Mouse (Mus musculus): ENCODE measurements at regions not wholly inside any gene's neighbourhood (a gene's known extent, or its start where the extent isn't known, plus 50 kb on each side); places are given as distances from the start of the nearest gene placed in this dataset.

DNA sequence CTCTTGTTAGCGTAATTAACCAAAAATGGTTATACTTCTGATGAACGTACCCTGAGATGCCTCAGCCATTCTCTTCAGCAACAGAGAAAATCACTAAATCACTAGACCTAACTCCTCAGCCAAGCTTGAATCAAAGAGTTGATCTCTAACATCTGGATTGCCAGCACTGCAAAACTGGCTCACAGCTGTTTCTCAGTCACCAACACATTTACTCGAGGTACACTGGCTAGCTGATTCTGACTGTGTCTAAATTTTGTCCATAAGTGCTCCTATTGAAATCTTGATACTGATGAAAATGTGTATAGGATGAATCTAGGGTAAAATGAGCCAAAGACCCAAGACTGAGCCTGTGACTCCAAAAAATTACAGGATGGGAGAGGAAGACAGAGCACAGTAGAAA lies 211.5 kb upstream of the Cd180 start:
- Histone ChIP-seq H3K9me3 (no peaks in the 10 kb centered on the region), H3K9ac (no peak overlapping the region), H3K4me2 (no peak overlapping the region), H3K36me3 (no peaks in the 10 kb centered on the region), H3K4me3 (no peak overlapping the region), H3K27me3 (no peaks in the 10 kb centered on the region), H3K27ac (replicated peaks) (no peak overlapping the region), H3K4me1 (replicated peaks) (0 out of 2 replicates have a peak, but pooled peaks cover 6% of the 10 kb centered on the region)
- 90% methylated on average over 3 of the region's 3 CpGs for WGBS
- no peak for ATAC-seq (ENCODE audit: low read depth)

DNA sequence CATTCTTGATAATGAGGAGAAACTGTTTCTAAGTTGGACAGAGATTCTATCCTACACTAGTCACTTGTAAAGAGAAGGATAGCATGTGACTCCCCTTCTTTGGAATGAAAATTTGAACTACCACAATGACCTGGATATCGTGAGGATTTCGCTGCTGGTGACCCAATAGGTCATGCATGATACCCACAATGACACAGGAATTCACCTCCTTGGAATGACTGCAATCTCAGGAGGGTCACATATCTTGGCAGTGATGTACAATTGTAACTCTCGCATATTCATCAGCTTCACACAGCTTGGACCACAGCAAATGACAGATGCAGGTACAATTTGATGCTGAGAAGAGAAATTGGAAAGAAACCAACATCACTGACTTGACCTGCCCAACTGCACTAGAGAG lies 210.9 kb upstream of the Cd180 start:
- 0 out of 2 replicates have a peak, but pooled peaks cover 6% of the 10 kb centered on the region for H3K4me1 ChIP-seq (replicated peaks)
- H3K27ac ChIP-seq (replicated peaks): no peak overlapping the region
- H3K27me3 ChIP-seq: no peaks in the 10 kb centered on the region
- no peak overlapping the region for H3K9ac ChIP-seq
- no peak for ATAC-seq (ENCODE audit: low read depth)
- H3K4me2 ChIP-seq: no peak overlapping the region
- WGBS: 96% methylated on average over 3 of the region's 3 CpGs
- H3K36me3 ChIP-seq: no peaks in the 10 kb centered on the region
- no peaks in the 10 kb centered on the region for H3K9me3 ChIP-seq
- H3K4me3 ChIP-seq: no peak overlapping the region

DNA sequence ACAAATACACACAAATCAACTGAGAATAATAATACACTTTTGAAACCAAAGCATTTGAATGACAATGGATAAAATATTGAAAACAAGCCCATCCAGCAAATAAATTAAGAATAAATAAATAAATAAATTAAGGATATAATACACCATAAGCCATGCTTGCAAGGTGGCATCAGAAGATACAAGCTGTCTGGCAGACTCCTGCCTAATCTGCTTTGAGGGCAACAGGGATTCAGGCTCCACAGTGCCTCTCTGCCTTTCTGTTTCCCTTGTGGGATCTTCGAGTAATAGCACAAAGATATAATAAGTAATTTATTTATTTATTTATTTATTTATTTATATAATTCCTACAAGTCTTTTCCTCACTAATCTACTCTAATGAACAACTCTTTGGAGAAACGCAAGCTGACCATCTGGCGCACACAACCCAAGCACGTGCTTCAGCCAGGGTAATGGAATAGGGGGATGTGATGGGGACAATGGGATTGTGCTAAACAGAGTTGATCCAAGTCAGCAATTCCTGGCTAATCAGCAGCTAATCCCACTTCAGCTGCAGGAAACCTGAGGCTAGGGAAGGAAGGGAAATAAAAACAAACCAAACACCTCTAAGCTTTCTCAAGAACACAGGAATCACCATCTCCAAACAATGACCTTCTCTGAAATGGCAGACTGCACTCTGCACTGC lies 205.8 kb upstream of the Cd180 start:
- Histone ChIP-seq H3K27me3 (no peaks in the 10 kb centered on the region), H3K4me3 (no peak overlapping the region), H3K4me1 (replicated peaks) (no peaks in the 10 kb centered on the region), H3K4me2 (no peak overlapping the region), H3K9ac (no peak overlapping the region), H3K36me3 (no peaks in the 10 kb centered on the region), H3K9me3 (no peaks in the 10 kb centered on the region), H3K27ac (replicated peaks) (no peak overlapping the region)
- ATAC-seq (ENCODE audit: low read depth): no peak
- WGBS: 64% methylated on average over 4 of the region's 4 CpGs

DNA sequence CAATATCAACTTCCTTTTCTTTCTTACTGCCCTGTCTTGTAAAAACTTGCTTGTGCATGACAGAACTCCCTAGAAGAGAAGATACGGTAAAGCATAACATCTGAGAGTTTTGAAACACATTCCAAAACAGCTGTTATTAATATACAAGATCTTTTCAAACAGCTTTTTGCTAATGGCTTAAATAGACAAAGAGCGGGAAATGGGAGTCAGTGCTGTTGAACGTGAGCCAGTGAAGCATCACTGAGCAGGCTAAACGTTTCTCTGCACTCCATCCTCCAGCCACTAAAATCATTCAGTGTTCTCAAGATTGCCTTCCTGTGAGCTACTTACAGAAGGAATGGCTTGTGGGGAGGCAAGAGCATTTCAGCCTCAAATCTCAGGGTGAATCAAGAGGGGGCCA lies 202.0 kb upstream of the Cd180 start:
- Histone ChIP-seq H3K4me3 (no peak overlapping the region), H3K9me3 (no peaks in the 10 kb centered on the region), H3K27ac (replicated peaks) (no peak overlapping the region), H3K4me2 (no peak overlapping the region), H3K4me1 (replicated peaks) (no peaks in the 10 kb centered on the region), H3K9ac (no peak overlapping the region), H3K36me3 (no peaks in the 10 kb centered on the region), H3K27me3 (no peaks in the 10 kb centered on the region)
- 83% methylated on average over 4 of the region's 4 CpGs for WGBS
- no peak for ATAC-seq (ENCODE audit: low read depth)

- ATAC-seq (ENCODE audit: low read depth): no peak
- no peaks in the 10 kb centered on the region for H3K9me3 ChIP-seq
- 36% methylated on average over 10 of the region's 10 CpGs for WGBS
- no peak overlapping the region; the same call in 1 of the 2 replicates for H3K27ac ChIP-seq (replicated peaks)
- no peaks in the 10 kb centered on the region for H3K36me3 ChIP-seq
- H3K4me3 ChIP-seq: no peak overlapping the region
- no peak overlapping the region for H3K9ac ChIP-seq
- no peak overlapping the region for H3K4me2 ChIP-seq
- no peaks in the 10 kb centered on the region for H3K27me3 ChIP-seq
- no peaks in the 10 kb centered on the region; the same call in 1 of the 2 replicates for H3K4me1 ChIP-seq (replicated peaks)
Measured at GRCm38 (mm10) chr13:102504157-102504947, 189.0 kb upstream of the Cd180 start.

DNA sequence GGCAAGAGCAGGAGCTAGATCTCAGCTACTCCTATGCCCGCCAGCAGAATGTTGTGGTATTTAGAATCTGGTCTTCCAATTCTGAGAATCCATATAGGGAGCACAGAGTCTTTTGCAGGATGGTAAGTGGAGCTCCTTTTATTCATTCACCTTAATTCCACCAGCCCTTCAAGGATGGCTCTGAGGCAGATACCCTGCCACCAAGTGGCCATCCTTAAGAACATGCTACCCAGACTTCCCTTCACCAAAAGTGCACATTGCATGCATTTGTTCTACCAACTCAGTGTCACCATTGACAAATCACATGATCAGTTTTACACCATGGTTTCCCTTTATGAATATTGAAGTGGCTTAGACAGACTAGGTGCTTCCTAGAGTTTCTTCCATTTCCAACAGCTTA lies 186.1 kb upstream of the Cd180 start:
- H3K9me3 ChIP-seq: no peaks in the 10 kb centered on the region
- 88% methylated on average over 1 of the region's 1 CpGs for WGBS
- no peaks in the 10 kb centered on the region for H3K27me3 ChIP-seq
- no peaks in the 10 kb centered on the region; the same call in 1 of the 2 replicates for H3K4me1 ChIP-seq (replicated peaks)
- no peak overlapping the region for H3K4me2 ChIP-seq
- no peak overlapping the region for H3K4me3 ChIP-seq
- H3K36me3 ChIP-seq: no peaks in the 10 kb centered on the region
- H3K27ac ChIP-seq (replicated peaks): no peak overlapping the region
- no peak overlapping the region for H3K9ac ChIP-seq
- no peak for ATAC-seq (ENCODE audit: low read depth)

- Histone ChIP-seq H3K4me2 (no peak overlapping the region), H3K27ac (replicated peaks) (no peak overlapping the region), H3K4me3 (no peak overlapping the region), H3K9ac (no peak overlapping the region), H3K36me3 (no peaks in the 10 kb centered on the region), H3K27me3 (no peaks in the 10 kb centered on the region), H3K9me3 (no peaks in the 10 kb centered on the region), H3K4me1 (replicated peaks) (no peaks in the 10 kb centered on the region; the same call in 1 of the 2 replicates)
- ATAC-seq (ENCODE audit: low read depth): no peak
Measured at GRCm38 (mm10) chr13:102507916-102508315, 185.4 kb upstream of the Cd180 start.

- Histone ChIP-seq H3K9ac (no peak overlapping the region), H3K27ac (replicated peaks) (no peak overlapping the region), H3K4me1 (replicated peaks) (no peaks in the 10 kb centered on the region), H3K9me3 (no peaks in the 10 kb centered on the region), H3K36me3 (no peaks in the 10 kb centered on the region), H3K4me2 (no peak overlapping the region), H3K27me3 (no peaks in the 10 kb centered on the region), H3K4me3 (no peak overlapping the region)
- no peak for ATAC-seq (ENCODE audit: low read depth)
- 65% methylated on average over 1 of the region's 1 CpGs for WGBS
Measured at GRCm38 (mm10) chr13:102510733-102511279, 182.6 kb upstream of the Cd180 start.

DNA sequence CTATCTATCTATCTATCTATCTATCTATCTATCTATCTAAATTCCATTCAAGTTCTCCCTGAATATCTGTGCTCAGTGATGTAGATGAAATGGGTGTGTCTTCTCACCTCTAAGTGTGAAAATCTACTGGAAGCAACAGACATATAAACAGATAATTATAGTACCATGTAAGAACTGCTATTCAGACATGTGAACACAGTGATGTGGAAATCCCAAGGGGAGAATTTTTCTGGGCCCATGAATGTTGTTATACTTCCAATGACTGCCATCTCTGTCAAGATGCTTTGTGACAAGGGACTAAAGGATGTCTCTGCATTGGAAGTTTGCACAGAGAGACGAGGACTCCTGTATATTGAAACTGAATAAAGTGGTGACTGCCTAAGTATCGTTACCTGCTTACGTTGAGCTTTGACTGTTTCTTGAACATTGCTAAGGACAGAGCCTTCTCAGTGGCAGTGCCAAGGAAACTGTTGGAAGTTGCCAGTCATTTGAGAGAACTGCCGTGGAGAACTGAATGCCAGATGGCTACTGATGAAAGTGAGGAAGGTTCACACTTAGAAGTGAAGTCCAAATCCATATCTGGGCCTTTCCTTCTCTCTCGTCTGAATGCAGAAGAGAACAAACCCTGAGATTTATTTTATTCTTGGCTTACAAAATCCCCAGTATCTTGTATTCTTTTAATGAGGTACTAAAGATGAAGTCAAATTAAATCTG lies 175.0 kb upstream of the Cd180 start:
- WGBS: 90% methylated on average over 5 of the region's 5 CpGs

DNA sequence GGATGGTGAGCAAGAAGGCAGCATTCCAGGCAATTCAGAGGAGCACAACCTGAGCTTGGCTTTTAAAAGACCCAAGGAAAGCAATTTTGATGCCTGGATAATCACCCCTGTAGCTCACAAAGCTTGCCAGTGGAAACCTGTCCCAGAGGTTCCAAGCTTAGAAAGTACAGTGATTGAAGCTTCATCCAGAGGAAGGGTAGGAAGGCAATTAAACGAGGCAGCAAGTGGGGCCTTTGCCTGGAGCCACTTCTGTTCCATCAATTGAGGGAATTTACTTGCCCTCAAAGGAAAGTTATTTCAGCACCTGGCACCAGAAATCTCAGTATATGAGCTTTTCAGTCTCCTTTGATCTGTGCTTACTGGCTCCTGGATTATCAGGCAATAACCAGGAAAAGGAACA lies 171.9 kb upstream of the Cd180 start:
- ATAC-seq (ENCODE audit: low read depth): no peak
- 41% methylated on average over 1 of the region's 1 CpGs for WGBS
- Histone ChIP-seq H3K27ac (replicated peaks) (no peak overlapping the region), H3K4me1 (replicated peaks) (no peaks in the 10 kb centered on the region), H3K9me3 (no peaks in the 10 kb centered on the region), H3K9ac (no peak overlapping the region), H3K4me2 (no peak overlapping the region), H3K27me3 (no peaks in the 10 kb centered on the region), H3K4me3 (no peak overlapping the region), H3K36me3 (no peaks in the 10 kb centered on the region)

More for the DNA sequence above, 175.0 kb upstream of the Cd180 start:
- no peaks in the 10 kb centered on the region for H3K27me3 ChIP-seq
- no peak overlapping the region for H3K9ac ChIP-seq
- H3K4me1 ChIP-seq (replicated peaks): no peaks in the 10 kb centered on the region
- H3K4me2 ChIP-seq: no peak overlapping the region
- H3K9me3 ChIP-seq: no peaks in the 10 kb centered on the region
- no peak overlapping the region for H3K4me3 ChIP-seq
- no peak overlapping the region for H3K27ac ChIP-seq (replicated peaks)
- H3K36me3 ChIP-seq: no peaks in the 10 kb centered on the region
- no peak for ATAC-seq (ENCODE audit: low read depth)

DNA sequence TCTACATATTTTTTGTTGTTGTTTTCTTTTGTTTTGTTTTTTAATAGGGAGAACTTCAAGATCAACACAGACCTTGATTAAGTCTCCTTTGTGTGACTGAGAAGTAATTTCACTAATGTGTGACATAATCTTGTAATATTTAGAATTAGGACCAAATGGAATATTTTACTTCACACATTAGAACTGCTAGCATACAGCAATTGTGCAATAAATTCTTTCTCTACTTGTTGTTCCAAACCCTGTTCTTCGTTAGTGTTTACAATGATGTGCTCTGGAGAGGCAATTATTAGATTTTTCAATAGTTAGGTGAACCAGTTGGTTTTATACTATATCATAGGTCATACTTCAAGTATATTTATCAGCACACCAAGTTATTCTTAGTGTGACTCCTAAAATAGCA lies 171.3 kb upstream of the Cd180 start:
- H3K27ac ChIP-seq (replicated peaks): no peak overlapping the region
- no peaks in the 10 kb centered on the region for H3K36me3 ChIP-seq
- no peak overlapping the region for H3K4me3 ChIP-seq
- H3K27me3 ChIP-seq: no peaks in the 10 kb centered on the region
- no peaks in the 10 kb centered on the region for H3K9me3 ChIP-seq
- no peak for ATAC-seq (ENCODE audit: low read depth)
- H3K4me1 ChIP-seq (replicated peaks): no peaks in the 10 kb centered on the region
- 85% methylated on average over 1 of the region's 1 CpGs for WGBS
- H3K4me2 ChIP-seq: no peak overlapping the region
- no peak overlapping the region for H3K9ac ChIP-seq

DNA sequence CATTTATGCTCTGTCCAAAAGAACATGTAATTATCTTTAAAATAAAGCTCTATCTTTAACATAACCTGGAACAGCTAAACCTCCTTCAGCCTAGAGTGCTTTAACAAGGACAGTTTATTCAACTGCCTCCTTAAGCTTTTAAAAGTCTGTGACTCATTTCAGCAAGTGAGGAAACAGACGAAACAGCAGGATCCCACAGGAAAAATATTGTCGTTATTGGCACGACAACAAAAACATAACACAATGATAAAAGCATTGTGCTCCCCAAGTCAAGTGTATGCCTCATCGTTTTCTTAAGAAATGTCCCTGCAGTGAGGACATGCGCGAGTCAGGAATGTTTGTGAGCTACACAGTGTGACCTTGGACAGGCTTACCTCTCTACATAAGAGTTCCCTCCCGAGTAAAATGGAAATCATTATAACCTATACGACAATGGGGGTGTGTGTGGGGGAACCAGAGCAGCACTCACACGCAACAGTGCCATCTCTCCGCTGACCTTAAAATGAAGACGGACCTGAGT lies 166.7 kb upstream of the Cd180 start:
- Histone ChIP-seq H3K36me3 (no peaks in the 10 kb centered on the region), H3K9ac (no peak overlapping the region), H3K4me3 (no peak overlapping the region), H3K4me1 (replicated peaks) (no peaks in the 10 kb centered on the region), H3K27me3 (no peaks in the 10 kb centered on the region), H3K27ac (replicated peaks) (no peak overlapping the region), H3K4me2 (no peak overlapping the region), H3K9me3 (no peaks in the 10 kb centered on the region)
- no peak for ATAC-seq (ENCODE audit: low read depth)
- 80% methylated on average over 11 of the region's 11 CpGs for WGBS
